Mouse (Mus musculus) forebrain, embryonic 13.5 days (tissue): Measurements from ENCODE around the gene Sema4c. TPM values are rescaled to one million over a fixed set of nuclear protein-coding genes. Genes with fewer than 3 reads are reported as not detected.

ENCODE experiments used
- ATAC-seq: fragments of 200-750 bp; cut with Nextera tagmentation; 2 replicates; pipeline ENCODE4 v1.8.0; 2017
- H3K27ac ChIP-seq: fragments of 300-500 bp; sonication (generic); 2 replicates; pipeline ENCODE4 v1.5.1; 2015; ENCODE audit warnings: inconsistent platforms, mild to moderate bottlenecking, moderate library complexity
- H3K27me3 ChIP-seq: fragments of 300-500 bp; sonication (generic); 2 replicates; pipeline ENCODE4 v1.6.1; 2015; ENCODE audit warnings: mild to moderate bottlenecking, inconsistent platforms
- H3K36me3 ChIP-seq: fragments of 300-500 bp; sonication (generic); 2 replicates; pipeline ENCODE4 v1.6.1; 2015; ENCODE audit warnings: mild to moderate bottlenecking, inconsistent platforms; ENCODE audit not compliant: poor library complexity, severe bottlenecking
- H3K4me1 ChIP-seq: fragments of 300-500 bp; sonication (generic); 2 replicates; pipeline ENCODE4 v1.6.1; 2015; ENCODE audit warnings: inconsistent platforms
- H3K4me2 ChIP-seq: fragments of 300-500 bp; sonication (generic); 2 replicates; pipeline ENCODE4 v1.6.1; 2015; ENCODE audit warnings: inconsistent platforms, mild to moderate bottlenecking, moderate library complexity
- H3K4me3 ChIP-seq: fragments of 300-500 bp; sonication (generic); 2 replicates; pipeline ENCODE4 v1.5.1; 2015; ENCODE audit warnings: mild to moderate bottlenecking, inconsistent platforms
- H3K9ac ChIP-seq: fragments of 300-500 bp; sonication (generic); 2 replicates; pipeline ENCODE4 v1.6.1; 2015; ENCODE audit warnings: mild to moderate bottlenecking, inconsistent platforms
- H3K9me3 ChIP-seq: fragments of 300-500 bp; sonication (generic); replicated peaks from 2 replicates; pipeline ENCODE4 v1.6.1; 2016; ENCODE audit warnings: inconsistent platforms
- WGBS: fragments of 180-500 bp; shearing (Covaris S2); methylation state at CpG from one replicate; pipeline ENCODE4 v1.1.7; 2015; 5-methylcytosine and 5-hydroxymethylcytosine counted together
- polyA plus RNA-seq: library from polyadenylated mRNA; unstranded; fragments of >200 nt; fragmentation: Nextera tagmentation; extraction: Ambion mirVana; gene quantifications from 2 replicates; pipeline ENCODE4 v1.2.1, GENCODE M21; 2015

Sema4c gene
- polyA plus RNA-seq, 1 experiment from 2014 or later: 27.3 TPM

- H3K36me3 ChIP-seq: no peaks in the 10 kb centered on the region
- no peak overlapping the region for H3K4me3 ChIP-seq
- no peak overlapping the region for H3K27ac ChIP-seq
- 87% methylated on average over 5 of the region's 5 CpGs for WGBS
- peaks cover 8% of the 10 kb centered on the region; the same call in 1 of the 2 replicates for H3K4me1 ChIP-seq
- no peak for ATAC-seq
- no peaks in the 10 kb centered on the region for H3K9me3 ChIP-seq
- H3K27me3 ChIP-seq: peaks cover 32% of the 10 kb centered on the region
- H3K9ac ChIP-seq: no peak overlapping the region
- no peak overlapping the region for H3K4me2 ChIP-seq
These were observed 16.2 kb upstream of the Sema4c start for GRCm38 (mm10) chr1:36574196-36574955.

- WGBS: 77% methylated on average over 8 of the region's 8 CpGs
- Histone ChIP-seq H3K27ac (no peak overlapping the region), H3K4me2 (no peak overlapping the region), H3K27me3 (peaks cover 24% of the 10 kb centered on the region), H3K9ac (no peak overlapping the region), H3K4me1 (peaks cover 7% of the 10 kb centered on the region; the same call in 1 of the 2 replicates), H3K4me3 (no peak overlapping the region), H3K36me3 (no peaks in the 10 kb centered on the region), H3K9me3 (no peaks in the 10 kb centered on the region)
- no peak for ATAC-seq
These were observed 15.4 kb upstream of the Sema4c start for GRCm38 (mm10) chr1:36573524-36573923.

- Histone ChIP-seq H3K9ac (no peak overlapping the region), H3K4me3 (no peak overlapping the region), H3K9me3 (no peaks in the 10 kb centered on the region), H3K4me1 (peaks cover 7% of the 10 kb centered on the region; the same call in 1 of the 2 replicates), H3K27ac (no peak overlapping the region), H3K27me3 (peaks cover 15% of the 10 kb centered on the region), H3K36me3 (no peaks in the 10 kb centered on the region), H3K4me2 (no peak overlapping the region)
- no peak for ATAC-seq
- 86% methylated on average over 1 of the region's 1 CpGs for WGBS
These were observed 14.6 kb upstream of the Sema4c start for GRCm38 (mm10) chr1:36572709-36573108.

GRCm38 (mm10) chr1:36572140-36572700, 14.1 kb upstream of the Sema4c start:
- Histone ChIP-seq H3K36me3 (no peaks in the 10 kb centered on the region), H3K9me3 (no peaks in the 10 kb centered on the region), H3K4me2 (no peak overlapping the region), H3K4me1 (peaks cover 7% of the 10 kb centered on the region; the same call in 1 of the 2 replicates), H3K4me3 (no peak overlapping the region), H3K27me3 (peaks cover 11% of the 10 kb centered on the region), H3K27ac (no peak overlapping the region), H3K9ac (no peak overlapping the region)
- 86% methylated on average over 2 of the region's 2 CpGs for WGBS
- ATAC-seq: no peak

GRCm38 (mm10) chr1:36571627-36572026, 13.5 kb upstream of the Sema4c start:
- Histone ChIP-seq H3K4me3 (no peak overlapping the region), H3K4me1 (peaks cover 7% of the 10 kb centered on the region; the same call in 1 of the 2 replicates), H3K27ac (no peak overlapping the region), H3K27me3 (peaks cover 5% of the 10 kb centered on the region; the same call in 1 of the 2 replicates), H3K4me2 (no peak overlapping the region), H3K9me3 (no peaks in the 10 kb centered on the region), H3K9ac (no peak overlapping the region), H3K36me3 (no peaks in the 10 kb centered on the region)
- no peak for ATAC-seq
- 64% methylated on average over 6 of the region's 6 CpGs for WGBS

GRCm38 (mm10) chr1:36570320-36570719, 12.2 kb upstream of the Sema4c start:
- no peak overlapping the region for H3K27ac ChIP-seq
- 91% methylated on average over 5 of the region's 5 CpGs for WGBS

GRCm38 (mm10) chr1:36569694-36570276, 11.6 kb upstream of the Sema4c start:
- ATAC-seq: no peak
- no peak overlapping the region for H3K27ac ChIP-seq
- H3K4me2 ChIP-seq: no peak overlapping the region
- no peak overlapping the region for H3K9ac ChIP-seq
- H3K36me3 ChIP-seq: no peaks in the 10 kb centered on the region
- no peak overlapping the region for H3K4me3 ChIP-seq
- no peaks in the 10 kb centered on the region for H3K9me3 ChIP-seq
- peaks cover 7% of the 10 kb centered on the region; the same call in 1 of the 2 replicates for H3K4me1 ChIP-seq
- WGBS: 62% methylated on average over 7 of the region's 7 CpGs
- peaks cover 9% of the 10 kb centered on the region; the same call in 1 of the 2 replicates for H3K27me3 ChIP-seq

More at GRCm38 (mm10) chr1:36570320-36570719, 12.2 kb upstream of the Sema4c start:
- H3K27me3 ChIP-seq: peaks cover 9% of the 10 kb centered on the region; the same call in 1 of the 2 replicates
- peaks cover 7% of the 10 kb centered on the region; the same call in 1 of the 2 replicates for H3K4me1 ChIP-seq
- H3K36me3 ChIP-seq: no peaks in the 10 kb centered on the region
- no peak overlapping the region for H3K9ac ChIP-seq
- H3K9me3 ChIP-seq: no peaks in the 10 kb centered on the region
- no peak overlapping the region for H3K4me2 ChIP-seq
- no peak for ATAC-seq
- H3K4me3 ChIP-seq: no peak overlapping the region

GRCm38 (mm10) chr1:36568776-36569175, 10.6 kb upstream of the Sema4c start:
- WGBS: 76% methylated on average over 4 of the region's 4 CpGs
- Histone ChIP-seq H3K9me3 (no peaks in the 10 kb centered on the region), H3K4me3 (no peak overlapping the region), H3K4me2 (no peak overlapping the region), H3K27me3 (peaks cover 9% of the 10 kb centered on the region; the same call in 1 of the 2 replicates), H3K27ac (no peak overlapping the region), H3K36me3 (no peaks in the 10 kb centered on the region), H3K9ac (no peak overlapping the region), H3K4me1 (no peaks in the 10 kb centered on the region; the same call in 1 of the 2 replicates)
- ATAC-seq: no peak

- no peak for ATAC-seq
- Histone ChIP-seq H3K27me3 (peaks cover 6% of the 10 kb centered on the region; the same call in 1 of the 2 replicates), H3K4me2 (no peak overlapping the region), H3K9ac (no peak overlapping the region; the same call in 1 of the 2 replicates), H3K9me3 (no peaks in the 10 kb centered on the region), H3K4me1 (no peaks in the 10 kb centered on the region; the same call in 1 of the 2 replicates), H3K36me3 (no peaks in the 10 kb centered on the region), H3K27ac (no peak overlapping the region; the same call in 1 of the 2 replicates), H3K4me3 (no peak overlapping the region)
- WGBS: 48% methylated on average over 21 of the region's 21 CpGs
These were observed 9.9 kb upstream of the Sema4c start for GRCm38 (mm10) chr1:36567818-36568603.

- no peak for ATAC-seq
- H3K9me3 ChIP-seq: no peaks in the 10 kb centered on the region
- H3K4me3 ChIP-seq: no peak overlapping the region
- H3K9ac ChIP-seq: no peak overlapping the region
- H3K27ac ChIP-seq: no peak overlapping the region
- no peak overlapping the region for H3K4me2 ChIP-seq
- H3K36me3 ChIP-seq: no peaks in the 10 kb centered on the region
- WGBS: 10% methylated on average over 2 of the region's 2 CpGs
- H3K4me1 ChIP-seq: no peaks in the 10 kb centered on the region; the same call in 1 of the 2 replicates
- H3K27me3 ChIP-seq: peaks cover 12% of the 10 kb centered on the region; the same call in 1 of the 2 replicates
These were observed 8.3 kb upstream of the Sema4c start for GRCm38 (mm10) chr1:36566425-36566824.

- 85% methylated on average over 6 of the region's 6 CpGs for WGBS
These were observed 6.0 kb upstream of the Sema4c start for GRCm38 (mm10) chr1:36564101-36564500.

More at GRCm38 (mm10) chr1:36564101-36564500, 6.0 kb upstream of the Sema4c start:
- Histone ChIP-seq H3K4me3 (no peak overlapping the region), H3K9me3 (no peaks in the 10 kb centered on the region), H3K27ac (no peak overlapping the region), H3K9ac (no peak overlapping the region), H3K36me3 (no peaks in the 10 kb centered on the region), H3K27me3 (peaks cover 25% of the 10 kb centered on the region), H3K4me2 (no peak overlapping the region), H3K4me1 (no peaks in the 10 kb centered on the region; the same call in 1 of the 2 replicates)
- ATAC-seq: no peak
